In the genomic region with DNA sequence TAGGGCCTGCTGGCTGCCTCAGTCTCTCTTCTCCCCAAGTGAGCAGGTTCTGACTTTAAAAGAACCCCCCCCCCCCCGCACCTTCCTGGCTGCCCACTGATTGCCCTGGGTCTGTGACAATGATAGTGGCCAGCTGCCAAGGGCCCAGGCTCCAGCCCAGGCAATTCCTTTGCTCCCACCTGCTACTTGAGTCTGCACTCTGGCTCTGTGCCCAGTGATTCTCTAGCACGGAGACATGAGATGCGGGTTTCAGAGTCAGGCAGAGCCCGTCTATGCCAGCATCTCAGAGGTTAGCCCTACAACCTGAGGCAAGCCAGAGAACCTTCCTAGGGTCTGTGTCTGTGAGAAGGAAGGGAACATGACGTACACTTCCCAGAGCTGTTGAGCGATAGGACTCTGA, we compare ENCODE assay signal across 8 mouse cellular contexts.
DNase-seq lines count a peak whose midpoint lies in the region; ATAC-seq lines count a peak whose summit lies in the region.
"Had no signal": no experiment of that assay in that cellular context is flagged by ENCODE, and none has a peak within 500 bp of the region (broad histone marks: within the 10 kb centered on the region; RNA-seq: fewer than 3 reads in every experiment).

No protein-coding gene starts in this region.

- H3K9ac ChIP-seq in kidney, embryonic 16.5 days (replicated peaks; ENCODE audit: low read length), result no peak overlapping the region
- H3K9ac ChIP-seq in limb, embryonic 15.5 days, result no peak overlapping the region
- H3K9ac ChIP-seq in intestine, embryonic 16.5 days (ENCODE audit: low read depth, low read length), result no peak overlapping the region
- H3K9ac ChIP-seq: liver, embryonic 13.5 days had no signal

- 59% methylated on average over 6 of the region's 6 CpGs for WGBS in kidney, embryonic 16.5 days
- 51% methylated on average over 6 of the region's 6 CpGs for WGBS in limb, embryonic 15.5 days
- 55% methylated on average over 6 of the region's 6 CpGs for WGBS in intestine, embryonic 16.5 days

- no peak overlapping the region for H3K4me3 ChIP-seq in kidney, embryonic 16.5 days (ENCODE audit: low read length)
- H3K4me3 ChIP-seq in limb, embryonic 15.5 days, result no peak overlapping the region
- no peak overlapping the region for H3K4me3 ChIP-seq in intestine, embryonic 16.5 days (ENCODE audit: low read length)
- H3K4me3 ChIP-seq: liver, embryonic 13.5 days had no signal

- H3K27me3 ChIP-seq in kidney, embryonic 16.5 days (ENCODE audit: insufficient read depth, low read length), result peaks cover 7% of the 10 kb centered on the region
- H3K27me3 ChIP-seq in limb, embryonic 15.5 days, result no peaks in the 10 kb centered on the region
- H3K27me3 ChIP-seq in intestine, embryonic 16.5 days (replicated peaks; ENCODE audit: control insufficient read depth, insufficient read depth, low read length), result no peaks in the 10 kb centered on the region

- H3K4me1 ChIP-seq in kidney, embryonic 16.5 days (ENCODE audit: insufficient read depth, low read length), result peaks cover 20% of the 10 kb centered on the region
- H3K4me1 ChIP-seq in limb, embryonic 15.5 days, result peaks cover 20% of the 10 kb centered on the region
- peaks cover 12% of the 10 kb centered on the region for H3K4me1 ChIP-seq in intestine, embryonic 16.5 days (ENCODE audit: control insufficient read depth, insufficient read depth, low read length)
- H3K4me1 ChIP-seq: liver, embryonic 13.5 days had no signal

- DNase-seq in kidney, adult 11 months, result peak; percentile 29
- peak; percentile 26 for DNase-seq in NIH3T3 (ENCODE audit: low read depth)
- DNase-seq in embryo, embryonic 11 days, result no peak
- DNase-seq: liver, embryonic 13.5 days had no signal

- ATAC-seq in kidney, embryonic 16.5 days (ENCODE audit: low FRiP score, low TSS enrichment), result no peak
- ATAC-seq in cerebellum, adult (ENCODE audit: insufficient number of reproducible peaks, low FRiP score, low TSS enrichment), result peak; percentile 68; the same call in 1 of the 2 replicates
- ATAC-seq in limb, embryonic 15.5 days (ENCODE audit: insufficient number of reproducible peaks, low FRiP score, low TSS enrichment, low read depth), result peak; percentile 59
- ATAC-seq in intestine, embryonic 16.5 days, result no peak

- no peaks in the 10 kb centered on the region for H3K36me3 ChIP-seq in kidney, embryonic 16.5 days (ENCODE audit: insufficient read depth, low read length)
- no peaks in the 10 kb centered on the region for H3K36me3 ChIP-seq in limb, embryonic 15.5 days
- no peaks in the 10 kb centered on the region for H3K36me3 ChIP-seq in intestine, embryonic 16.5 days (ENCODE audit: control insufficient read depth, insufficient read depth, low read length)
- H3K36me3 ChIP-seq: liver, embryonic 13.5 days had no signal

- no peak overlapping the region for H3K27ac ChIP-seq in kidney, embryonic 16.5 days (ENCODE audit: low read length)
- no peak overlapping the region for H3K27ac ChIP-seq in limb, embryonic 15.5 days
- H3K27ac ChIP-seq in intestine, embryonic 16.5 days (ENCODE audit: low read length), result no peak overlapping the region
- H3K27ac ChIP-seq: liver, embryonic 13.5 days had no signal

- no peaks in the 10 kb centered on the region for H3K9me3 ChIP-seq in kidney, embryonic 16.5 days (ENCODE audit: low read length)
- H3K9me3 ChIP-seq in limb, embryonic 15.5 days, result no peaks in the 10 kb centered on the region
- no peaks in the 10 kb centered on the region for H3K9me3 ChIP-seq in intestine, embryonic 16.5 days (ENCODE audit: control insufficient read depth, low read length)
- H3K9me3 ChIP-seq: liver, embryonic 13.5 days had no signal

- no peak overlapping the region for H3K4me2 ChIP-seq in kidney, embryonic 16.5 days (replicated peaks; ENCODE audit: low read depth, low read length)
- H3K4me2 ChIP-seq in limb, embryonic 15.5 days, result no peak overlapping the region
- no peak overlapping the region for H3K4me2 ChIP-seq in intestine, embryonic 16.5 days (ENCODE audit: low read depth, low read length)
- H3K4me2 ChIP-seq: liver, embryonic 13.5 days had no signal

Comparison
In these comparisons a context has a peak if more than half of its experiments do, and no peak if none do; other contexts are left out.
1. ATAC-seq: peak in cerebellum, adult (single experiment) and limb, embryonic 15.5 days (single experiment); none in kidney, embryonic 16.5 days (single experiment) and intestine, embryonic 16.5 days (single experiment).